Mouse (Mus musculus) liver, embryonic 15.5 days (tissue): ENCODE data around the gene Nck2. TPM values are rescaled to one million over a fixed set of nuclear protein-coding genes. Genes with fewer than 3 reads are reported as not detected.
A peak's percentile ranks its signal among the peaks of the same experiment; 100 is the strongest.
"Not testable (repeated sequence)": the region's sequence is repeated elsewhere in the genome, so short reads cannot be mapped to it uniquely, and the experiment has no call there.

Source experiments
- ATAC-seq: fragments of 200-750 bp; cut with Nextera tagmentation; 2 replicates; pipeline ENCODE4 v1.8.0; 2017; ENCODE audit warnings: moderate number of reproducible peaks, mild to moderate bottlenecking, moderate library complexity; ENCODE audit not compliant: insufficient read depth
- H3K27ac ChIP-seq: fragments of 300-500 bp; sonication (generic); replicated peaks from 2 replicates; pipeline ENCODE4 v1.5.1; 2015; ENCODE audit warnings: mild to moderate bottlenecking, inconsistent platforms
- H3K27me3 ChIP-seq: fragments of 300-500 bp; sonication (generic); 2 replicates; pipeline ENCODE4 v1.6.1; 2015; ENCODE audit warnings: mild to moderate bottlenecking, inconsistent platforms
- H3K36me3 ChIP-seq: fragments of 300-500 bp; sonication (generic); replicated peaks from 2 replicates; pipeline ENCODE4 v1.6.1; 2015; ENCODE audit warnings: moderate library complexity, mild to moderate bottlenecking, inconsistent platforms
- H3K4me1 ChIP-seq: fragments of 300-500 bp; sonication (generic); replicated peaks from 2 replicates; pipeline ENCODE4 v1.6.1; 2015; ENCODE audit warnings: inconsistent platforms
- H3K4me2 ChIP-seq: fragments of 300-500 bp; sonication (generic); 2 replicates; pipeline ENCODE4 v1.6.1; 2015; ENCODE audit warnings: moderate library complexity, mild to moderate bottlenecking, inconsistent platforms
- H3K4me3 ChIP-seq: fragments of 300-500 bp; sonication (generic); replicated peaks from 2 replicates; pipeline ENCODE4 v1.5.1; 2015; ENCODE audit warnings: mild to moderate bottlenecking, inconsistent platforms
- H3K9ac ChIP-seq: fragments of 300-500 bp; sonication (generic); 2 replicates; pipeline ENCODE4 v1.6.1; 2015; ENCODE audit warnings: moderate library complexity, mild to moderate bottlenecking, inconsistent platforms
- H3K9me3 ChIP-seq: fragments of 300-500 bp; sonication (generic); replicated peaks from 2 replicates; pipeline ENCODE4 v1.6.1; 2016; ENCODE audit warnings: inconsistent platforms
- WGBS: fragments of 180-500 bp; shearing (Covaris S2); methylation state at CpG from one replicate; pipeline ENCODE4 v1.1.7; 2015; ENCODE audit warnings: mixed read lengths; ENCODE audit not compliant: insufficient replicate concordance; 5-methylcytosine and 5-hydroxymethylcytosine counted together
- polyA plus RNA-seq: library from polyadenylated mRNA; unstranded; fragments of >200 nt; fragmentation: Nextera tagmentation; extraction: Ambion mirVana; gene quantifications from 2 replicates; pipeline ENCODE4 v1.2.1, GENCODE M21; 2015

The Nck2 gene
- polyA plus RNA-seq, 1 experiment from 2014 or later = 10.2 TPM

GRCm38 (mm10) chr1:43522976-43523375 lies 78.6 kb downstream of the Nck2 start:
- Histone ChIP-seq H3K9ac (no peak overlapping the region), H3K4me3 (no peak overlapping the region), H3K27me3 (no peaks in the 10 kb centered on the region), H3K36me3 (no peaks in the 10 kb centered on the region), H3K4me2 (no peak overlapping the region), H3K27ac (no peak overlapping the region), H3K9me3 (no peaks in the 10 kb centered on the region), H3K4me1 (peaks cover 46% of the 10 kb centered on the region)
- 83% methylated on average over 2 of the region's 2 CpGs for WGBS
- no peak for ATAC-seq

- no peak overlapping the region for H3K4me2 ChIP-seq
- peaks cover 35% of the 10 kb centered on the region for H3K4me1 ChIP-seq
- no peaks in the 10 kb centered on the region for H3K36me3 ChIP-seq
- no peak overlapping the region for H3K4me3 ChIP-seq
- no peak for ATAC-seq
- H3K9ac ChIP-seq = no peak overlapping the region
- no peak overlapping the region for H3K27ac ChIP-seq
- no peaks in the 10 kb centered on the region for H3K9me3 ChIP-seq
- no peaks in the 10 kb centered on the region for H3K27me3 ChIP-seq
- 68% methylated on average over 3 of the region's 3 CpGs for WGBS
These were observed 80.0 kb downstream of the Nck2 start for GRCm38 (mm10) chr1:43524332-43524731.

GRCm38 (mm10) chr1:43528275-43528674 lies 83.9 kb downstream of the Nck2 start:
- WGBS = 91% methylated on average over 2 of the region's 2 CpGs
- peaks cover 23% of the 10 kb centered on the region for H3K4me1 ChIP-seq
- no peak overlapping the region for H3K9ac ChIP-seq

GRCm38 (mm10) chr1:43529086-43529485 lies 84.7 kb downstream of the Nck2 start:
- Histone ChIP-seq H3K36me3 (no peaks in the 10 kb centered on the region), H3K4me1 (peaks cover 31% of the 10 kb centered on the region), H3K4me3 (no peak overlapping the region), H3K27ac (no peak overlapping the region), H3K27me3 (no peaks in the 10 kb centered on the region), H3K9me3 (no peaks in the 10 kb centered on the region), H3K9ac (no peak overlapping the region), H3K4me2 (no peak overlapping the region)
- WGBS = 71% methylated on average over 1 of the region's 1 CpGs
- no peak for ATAC-seq

More at GRCm38 (mm10) chr1:43528275-43528674, 83.9 kb downstream of the Nck2 start:
- no peaks in the 10 kb centered on the region for H3K36me3 ChIP-seq
- no peaks in the 10 kb centered on the region for H3K9me3 ChIP-seq
- H3K4me3 ChIP-seq = no peak overlapping the region
- H3K4me2 ChIP-seq = no peak overlapping the region
- no peak for ATAC-seq
- H3K27me3 ChIP-seq = no peaks in the 10 kb centered on the region
- no peak overlapping the region for H3K27ac ChIP-seq

GRCm38 (mm10) chr1:43530295-43531020 lies 86.1 kb downstream of the Nck2 start:
- ATAC-seq = no peak
- WGBS = 65% methylated on average over 7 of the region's 7 CpGs
- H3K36me3 ChIP-seq = no peaks in the 10 kb centered on the region
- H3K9ac ChIP-seq = no peak overlapping the region
- no peak overlapping the region for H3K4me3 ChIP-seq
- H3K4me2 ChIP-seq = no peak overlapping the region
- H3K9me3 ChIP-seq = no peaks in the 10 kb centered on the region
- peaks cover 42% of the 10 kb centered on the region for H3K4me1 ChIP-seq
- H3K27ac ChIP-seq = no peak overlapping the region
- no peaks in the 10 kb centered on the region for H3K27me3 ChIP-seq

- Histone ChIP-seq H3K36me3 (no peaks in the 10 kb centered on the region), H3K9ac (no peak overlapping the region), H3K4me2 (no peak overlapping the region), H3K4me3 (no peak overlapping the region), H3K27me3 (no peaks in the 10 kb centered on the region), H3K9me3 (no peaks in the 10 kb centered on the region), H3K27ac (no peak overlapping the region), H3K4me1 (peaks cover 50% of the 10 kb centered on the region)
- ATAC-seq = no peak
- 79% methylated on average over 7 of the region's 7 CpGs for WGBS
These were observed 86.9 kb downstream of the Nck2 start for GRCm38 (mm10) chr1:43531307-43531706.

GRCm38 (mm10) chr1:43532279-43532678 lies 87.9 kb downstream of the Nck2 start:
- no peak overlapping the region for H3K4me3 ChIP-seq
- WGBS = 52% methylated on average over 4 of the region's 4 CpGs
- no peaks in the 10 kb centered on the region for H3K9me3 ChIP-seq
- no peak overlapping the region for H3K27ac ChIP-seq
- no peak for ATAC-seq
- no peak overlapping the region for H3K9ac ChIP-seq
- peaks cover 53% of the 10 kb centered on the region for H3K4me1 ChIP-seq
- H3K27me3 ChIP-seq = no peaks in the 10 kb centered on the region
- no peak overlapping the region for H3K4me2 ChIP-seq
- H3K36me3 ChIP-seq = no peaks in the 10 kb centered on the region

- H3K9me3 ChIP-seq, ATAC-seq, H3K9ac ChIP-seq, H3K36me3 ChIP-seq, H3K4me3 ChIP-seq, H3K27me3 ChIP-seq: not testable (repeated sequence)
- peaks cover 53% of the 10 kb centered on the region for H3K4me1 ChIP-seq
- 0 out of 2 replicates have a peak overlapping the region, but pooled peaks have one; percentile 15 for H3K4me2 ChIP-seq
- peak overlapping the region; percentile 67; the same call in 1 of the 2 replicates for H3K27ac ChIP-seq
- 77% methylated on average over 11 of the region's 11 CpGs for WGBS
These were observed 89.1 kb downstream of the Nck2 start for GRCm38 (mm10) chr1:43533497-43533896.

- peak; percentile 60 for ATAC-seq
- no peaks in the 10 kb centered on the region for H3K9me3 ChIP-seq
- no peaks in the 10 kb centered on the region for H3K36me3 ChIP-seq
- 0 out of 2 replicates have a peak overlapping the region, but pooled peaks have one; percentile 15 for H3K4me2 ChIP-seq
- H3K4me3 ChIP-seq = no peak overlapping the region
- peak overlapping the region; percentile 67 for H3K27ac ChIP-seq
- H3K4me1 ChIP-seq = peaks cover 53% of the 10 kb centered on the region
- no peak overlapping the region for H3K9ac ChIP-seq
- no peaks in the 10 kb centered on the region for H3K27me3 ChIP-seq
- 17% methylated on average over 5 of the region's 5 CpGs for WGBS
These were observed 89.8 kb downstream of the Nck2 start for GRCm38 (mm10) chr1:43534060-43534760.

GRCm38 (mm10) chr1:43535519-43536000 lies 91.2 kb downstream of the Nck2 start:
- Histone ChIP-seq H3K9ac (no peak overlapping the region), H3K4me2 (0 out of 2 replicates have a peak overlapping the region, but pooled peaks have one; percentile 16), H3K36me3 (no peaks in the 10 kb centered on the region), H3K4me1 (peaks cover 61% of the 10 kb centered on the region), H3K27me3 (no peaks in the 10 kb centered on the region), H3K27ac (no peak overlapping the region), H3K9me3 (no peaks in the 10 kb centered on the region), H3K4me3 (no peak overlapping the region)
- 16% methylated on average over 6 of the region's 6 CpGs for WGBS
- peak; percentile 37; the same call in 1 of the 2 replicates for ATAC-seq

- 17% methylated on average over 2 of the region's 2 CpGs for WGBS
- no peak overlapping the region for H3K9ac ChIP-seq
- H3K27me3 ChIP-seq = no peaks in the 10 kb centered on the region
- no peak for ATAC-seq
- H3K9me3 ChIP-seq = no peaks in the 10 kb centered on the region
- no peaks in the 10 kb centered on the region for H3K36me3 ChIP-seq
- no peak overlapping the region for H3K27ac ChIP-seq
- H3K4me3 ChIP-seq = no peak overlapping the region
- peaks cover 64% of the 10 kb centered on the region for H3K4me1 ChIP-seq
- no peak overlapping the region for H3K4me2 ChIP-seq
These were observed 91.9 kb downstream of the Nck2 start for GRCm38 (mm10) chr1:43536266-43536665.
